Mouse (Mus musculus) large intestine, adult 2 months (tissue): ENCODE data around the gene Dhrs11. TPM values are rescaled to one million over a fixed set of nuclear protein-coding genes. Genes with fewer than 3 reads are reported as not detected.

Source experiments
- DNase-seq: peaks from one replicate; pipeline ENCODE4 v3.0.0-alpha.2; 2012; ENCODE audit warnings: low read depth, low spot score
- WGBS: fragments of 180-500 bp; shearing (Covaris S2); methylation state at CpG from one replicate; pipeline ENCODE4 v1.1.7; 2018; 5-methylcytosine and 5-hydroxymethylcytosine counted together
- polyA plus RNA-seq: library from polyadenylated mRNA; depleted of rRNA; stranded (reverse); fragments of >200 nt; gene quantifications from 2 replicates; pipeline ENCODE4 v1.2.3, GENCODE M21; 2012

Dhrs11 gene
- polyA plus RNA-seq, 1 experiment, result 401 TPM

- WGBS, result 79% methylated on average over 10 of the region's 10 CpGs
- DNase-seq, result no peak
Measured at GRCm38 (mm10) chr11:84825261-84825807, 3.5 kb downstream of the Dhrs11 start.

GRCm38 (mm10) chr11:84823484-84823897 is 5.3 kb downstream of the Dhrs11 start:
- DNase-seq, result no peak
- WGBS, result 26% methylated on average over 10 of the region's 10 CpGs

- no peak for DNase-seq
- 86% methylated on average over 5 of the region's 5 CpGs for WGBS
Measured at GRCm38 (mm10) chr11:84822487-84822886, 6.3 kb downstream of the Dhrs11 start.

- WGBS, result 91% methylated on average over 9 of the region's 9 CpGs
- DNase-seq, result no peak
Measured at GRCm38 (mm10) chr11:84821131-84821770, 7.5 kb downstream of the Dhrs11 start.

GRCm38 (mm10) chr11:84818961-84819692 is 9.7 kb downstream of the Dhrs11 start, which contains the start of gene Mrm1:
Gene Mrm1 (minus strand): TSS chr11:84819515.
- no peak for DNase-seq
- WGBS, result under 1% methylated on average over 55 of the region's 55 CpGs

- under 1% methylated on average over 39 of the region's 39 CpGs for WGBS
- DNase-seq, result no peak
Measured at GRCm38 (mm10) chr11:84818085-84818960, 10.5 kb downstream of the Dhrs11 start.

- DNase-seq, result no peak
- 83% methylated on average over 6 of the region's 6 CpGs for whole genome bisulfite sequencing
Measured at GRCm38 (mm10) chr11:84817362-84817761, 11.4 kb downstream of the Dhrs11 start.

GRCm38 (mm10) chr11:84813724-84814510 is 14.9 kb downstream of the Dhrs11 start:
- no peak for DNase-seq
- 63% methylated on average over 13 of the region's 13 CpGs for WGBS

- DNase-seq, result no peak
- WGBS, result 60% methylated on average over 4 of the region's 4 CpGs
Measured at GRCm38 (mm10) chr11:84804373-84804772, 24.4 kb downstream of the Dhrs11 start.

GRCm38 (mm10) chr11:84797627-84798353 is 31.0 kb downstream of the Dhrs11 start:
- DNase-seq, result peak; percentile 28

GRCm38 (mm10) chr11:84797026-84797425 is 31.8 kb downstream of the Dhrs11 start:
- DNase-seq, result no peak
- WGBS, result 36% methylated on average over 10 of the region's 10 CpGs

More at GRCm38 (mm10) chr11:84797627-84798353, 31.0 kb downstream of the Dhrs11 start:
- 18% methylated on average over 21 of the region's 21 CpGs for WGBS

- DNase-seq, result no peak
- WGBS, result 11% methylated on average over 17 of the region's 17 CpGs
Measured at GRCm38 (mm10) chr11:84794496-84795113, 34.2 kb downstream of the Dhrs11 start.

GRCm38 (mm10) chr11:84793545-84793944 is 35.2 kb downstream of the Dhrs11 start:
- DNase-seq, result no peak

- WGBS, result 55% methylated on average over 6 of the region's 6 CpGs
- no peak for DNase-seq
Measured at GRCm38 (mm10) chr11:84790383-84790782, 38.4 kb downstream of the Dhrs11 start.

- WGBS, result under 1% methylated on average over 19 of the region's 19 CpGs
- DNase-seq, result no peak
Measured at GRCm38 (mm10) chr11:84780143-84780870, 48.5 kb downstream of the Dhrs11 start.

- no peak for DNase-seq
- 5% methylated on average over 4 of the region's 4 CpGs for WGBS
Measured at GRCm38 (mm10) chr11:84775560-84775959, 53.2 kb downstream of the Dhrs11 start.

GRCm38 (mm10) chr11:84774870-84775514 is 53.8 kb downstream of the Dhrs11 start:
- DNase-seq, result no peak
- WGBS, result 27% methylated on average over 13 of the region's 13 CpGs
